Mouse (Mus musculus) ES-E14 (cell line): Measurements from ENCODE around the gene Galc.

Experiments
- CHD2 ChIP-seq: IDR thresholded peaks from 2 replicates; pipeline ENCODE4 v1.6.1; 2014; ENCODE audit warnings: mild to moderate bottlenecking, low read depth, low read length, inconsistent platforms
- HCFC1 ChIP-seq: IDR thresholded peaks from 2 replicates; pipeline ENCODE4 v1.6.1; 2012; ENCODE audit warnings: low read length, inconsistent platforms, borderline replicate concordance; ENCODE audit not compliant: insufficient read depth
- ZC3H11A ChIP-seq: IDR thresholded peaks from 2 replicates; pipeline ENCODE4 v1.6.1; 2012; ENCODE audit warnings: low read depth, mild to moderate bottlenecking, inconsistent platforms, low read length, borderline replicate concordance

DNA sequence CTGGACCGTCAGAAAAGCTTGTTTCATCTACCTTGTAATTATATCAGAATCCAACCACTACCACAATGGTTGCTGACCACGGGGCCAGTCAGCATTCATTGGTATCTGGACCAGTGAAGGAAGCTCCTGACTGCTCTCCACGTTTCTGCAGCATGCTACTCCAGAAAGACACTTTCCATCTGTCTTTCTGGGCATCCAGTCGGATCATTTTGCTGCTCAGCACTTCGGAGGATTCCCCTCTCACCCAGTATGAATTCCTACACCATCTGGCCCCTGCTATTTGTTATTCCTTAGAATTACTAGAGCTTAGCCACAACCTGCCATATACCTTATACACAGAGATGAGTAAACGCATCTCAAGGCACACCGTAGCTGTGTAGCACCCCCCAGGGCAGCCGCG, 70.2 kb downstream of the Galc start:
- TF ChIP-seq HCFC1 (no peak), CHD2 (no peak), ZC3H11A (no peak)
